Comparison of ENCODE assay signal across 22 mouse cellular contexts in genomic region chr13:113995490-113996236, GRCm38 (mm10).
A peak's percentile ranks its signal among the peaks of the same experiment; 100 is the strongest.
DNase-seq lines count a peak whose midpoint lies in the region; ATAC-seq and TF ChIP-seq lines count a peak whose summit lies in the region.
"Had no signal": no experiment of that assay in that cellular context is flagged by ENCODE, and none has a peak within 500 bp of the region (broad histone marks: within the 10 kb centered on the region; RNA-seq: fewer than 3 reads in every experiment).

No protein-coding gene starts in this region.

- H3K36me3 ChIP-seq in forebrain, embryonic 13.5 days (ENCODE audit: poor library complexity, severe bottlenecking) = no peaks in the 10 kb centered on the region
- no peaks in the 10 kb centered on the region for H3K36me3 ChIP-seq in forebrain, postnatal 0 days (ENCODE audit: insufficient read depth)
- H3K36me3 ChIP-seq in hindbrain, embryonic 10.5 days = 0 out of 2 replicates have a peak, but pooled peaks cover 4% of the 10 kb centered on the region
- H3K36me3 ChIP-seq in hindbrain, embryonic 14.5 days (replicated peaks; ENCODE audit: control insufficient read depth, insufficient read depth) = no peaks in the 10 kb centered on the region
- no peaks in the 10 kb centered on the region for H3K36me3 ChIP-seq in ES-E14 (ENCODE audit: control insufficient read depth, insufficient read depth, low read length, poor library complexity, severe bottlenecking)
- no peaks in the 10 kb centered on the region for H3K36me3 ChIP-seq in forebrain, embryonic 16.5 days (ENCODE audit: control insufficient read depth, insufficient read depth)
- H3K36me3 ChIP-seq: embryonic facial prominence, embryonic 15.5 days; heart, embryonic 15.5 days had no signal

- peaks cover 17% of the 10 kb centered on the region for H3K4me1 ChIP-seq in forebrain, embryonic 13.5 days
- no peaks in the 10 kb centered on the region for H3K4me1 ChIP-seq in forebrain, postnatal 0 days (ENCODE audit: insufficient read depth)
- peaks cover 19% of the 10 kb centered on the region for H3K4me1 ChIP-seq in hindbrain, embryonic 10.5 days (replicated peaks)
- H3K4me1 ChIP-seq in hindbrain, embryonic 14.5 days (replicated peaks; ENCODE audit: control insufficient read depth, insufficient read depth, low read length) = no peaks in the 10 kb centered on the region
- no peaks in the 10 kb centered on the region for H3K4me1 ChIP-seq in ES-E14 (ENCODE audit: control insufficient read depth in 2 of 2, insufficient read depth in 2 of 2, low read length in 2 of 2, poor library complexity in 1 of 2)
- H3K4me1 ChIP-seq in forebrain, embryonic 16.5 days (replicated peaks; ENCODE audit: control insufficient read depth, insufficient read depth, low read length) = peaks cover 6% of the 10 kb centered on the region; the same call in 1 of the 2 replicates
- H3K4me1 ChIP-seq: embryonic facial prominence, embryonic 15.5 days; heart, embryonic 15.5 days had no signal

- H3K27ac ChIP-seq in forebrain, embryonic 13.5 days = no peak overlapping the region
- H3K27ac ChIP-seq in forebrain, postnatal 0 days (ENCODE audit: low read depth, low read length) = no peak overlapping the region
- H3K27ac ChIP-seq in hindbrain, embryonic 10.5 days = no peak overlapping the region
- H3K27ac ChIP-seq in hindbrain, embryonic 14.5 days = no peak overlapping the region
- no peak overlapping the region for H3K27ac ChIP-seq in ES-E14 (ENCODE audit: insufficient read depth, low read depth, low read length, poor library complexity, severe bottlenecking)
- H3K27ac ChIP-seq in forebrain, embryonic 16.5 days (ENCODE audit: low read length) = no peak overlapping the region
- H3K27ac ChIP-seq: embryonic facial prominence, embryonic 15.5 days; heart, adult 2 months; heart, embryonic 15.5 days had no signal

- ATAC-seq in forebrain, embryonic 13.5 days = peak; percentile 57; the same call in 1 of the 2 replicates
- no peak for ATAC-seq in forebrain, postnatal 0 days
- ATAC-seq in hindbrain, embryonic 14.5 days (ENCODE audit: low FRiP score) = no peak
- peak; percentile 61; the same call in 1 of the 2 replicates for ATAC-seq in forebrain, embryonic 16.5 days
- ATAC-seq: activated CD4-positive, CD25-positive, alpha-beta regulatory T cell, adult 4 months; inflammation-experienced regulatory T-cells, adult 6 months; intestine, postnatal 0 days; Patski had no signal

- H3K4me3 ChIP-seq in forebrain, embryonic 13.5 days = no peak overlapping the region
- H3K4me3 ChIP-seq in forebrain, postnatal 0 days (ENCODE audit: low read depth, low read length) = no peak overlapping the region
- H3K4me3 ChIP-seq in hindbrain, embryonic 10.5 days = no peak overlapping the region
- H3K4me3 ChIP-seq in hindbrain, embryonic 14.5 days (replicated peaks; ENCODE audit: low read length) = no peak overlapping the region
- no peak overlapping the region for H3K4me3 ChIP-seq in ES-E14 (ENCODE audit: insufficient read depth in 1 of 2, low read depth in 1 of 2, low read length in 2 of 2, poor library complexity in 1 of 2, severe bottlenecking in 1 of 2)
- H3K4me3 ChIP-seq in forebrain, embryonic 16.5 days (replicated peaks; ENCODE audit: low read length) = no peak overlapping the region
- H3K4me3 ChIP-seq: embryonic facial prominence, embryonic 15.5 days; erythroblast, embryonic 14.5 days; heart, adult 2 months; heart, embryonic 15.5 days had no signal

- in situ Hi-C loops in ES-E14 (cut with MboI; ENCODE audit: low sequenced_read_pairs in 2 of 2, unreplicated experiment in 2 of 2) = no loop called here

- 29% methylated on average over 9 of the region's 9 CpGs for WGBS in forebrain, embryonic 13.5 days
- WGBS in forebrain, postnatal 0 days = 24% methylated on average over 9 of the region's 9 CpGs
- WGBS in hindbrain, embryonic 10.5 days = 66% methylated on average over 9 of the region's 9 CpGs
- 40% methylated on average over 9 of the region's 9 CpGs for WGBS in hindbrain, embryonic 14.5 days
- WGBS in forebrain, embryonic 16.5 days = 17% methylated on average over 9 of the region's 9 CpGs

- no peaks in the 10 kb centered on the region for H3K9me3 ChIP-seq in forebrain, embryonic 13.5 days (replicated peaks)
- H3K9me3 ChIP-seq in forebrain, postnatal 0 days (ENCODE audit: low read length) = no peaks in the 10 kb centered on the region
- H3K9me3 ChIP-seq in hindbrain, embryonic 10.5 days = no peaks in the 10 kb centered on the region
- no peaks in the 10 kb centered on the region for H3K9me3 ChIP-seq in hindbrain, embryonic 14.5 days (ENCODE audit: control insufficient read depth, low read length)
- no peaks in the 10 kb centered on the region for H3K9me3 ChIP-seq in ES-E14 (ENCODE audit: control insufficient read depth, insufficient read depth, low read depth, low read length)
- H3K9me3 ChIP-seq in forebrain, embryonic 16.5 days (ENCODE audit: control insufficient read depth, low read length) = no peaks in the 10 kb centered on the region
- H3K9me3 ChIP-seq: embryonic facial prominence, embryonic 15.5 days; heart, embryonic 15.5 days had no signal

- no peak for DNase-seq in forebrain, postnatal 0 days
- DNase-seq in hindbrain, embryonic 10.5 days (ENCODE audit: low spot score) = peak; percentile 0
- no peak for DNase-seq in hindbrain, embryonic 14.5 days (ENCODE audit: low spot score)
- no peak for DNase-seq in ES-E14 (ENCODE audit: low read depth, low spot score)
- no peak for DNase-seq in cerebellum, adult 11 months
- DNase-seq: adrenal gland, postnatal 14 days; cerebellum, adult 2 months; cerebellum, postnatal 14 days; embryo, embryonic 11 days; gastrocnemius, postnatal 10 days; heart, adult 2 months; heart, postnatal 14 days had no signal

- no peak overlapping the region for H3K4me2 ChIP-seq in forebrain, embryonic 13.5 days
- H3K4me2 ChIP-seq in forebrain, postnatal 0 days (ENCODE audit: low read depth) = no peak overlapping the region
- no peak overlapping the region for H3K4me2 ChIP-seq in hindbrain, embryonic 14.5 days (replicated peaks)
- no peak overlapping the region for H3K4me2 ChIP-seq in forebrain, embryonic 16.5 days (ENCODE audit: low read length)
- H3K4me2 ChIP-seq: embryonic facial prominence, embryonic 15.5 days; heart, embryonic 11.5 days; heart, embryonic 15.5 days had no signal

- no peaks in the 10 kb centered on the region for H3K27me3 ChIP-seq in forebrain, embryonic 13.5 days
- no peaks in the 10 kb centered on the region for H3K27me3 ChIP-seq in forebrain, postnatal 0 days (ENCODE audit: insufficient read depth, low read length)
- H3K27me3 ChIP-seq in hindbrain, embryonic 10.5 days (ENCODE audit: insufficient read depth, poor library complexity, severe bottlenecking) = no peaks in the 10 kb centered on the region
- H3K27me3 ChIP-seq in hindbrain, embryonic 14.5 days (ENCODE audit: control insufficient read depth, insufficient read depth, low read length) = no peaks in the 10 kb centered on the region
- no peaks in the 10 kb centered on the region for H3K27me3 ChIP-seq in forebrain, embryonic 16.5 days (replicated peaks; ENCODE audit: control insufficient read depth, insufficient read depth, low read length)
- H3K27me3 ChIP-seq: embryonic facial prominence, embryonic 15.5 days; heart, embryonic 15.5 days; Patski had no signal

- H3K9ac ChIP-seq in forebrain, embryonic 13.5 days = no peak overlapping the region
- H3K9ac ChIP-seq in forebrain, postnatal 0 days = no peak overlapping the region
- no peak overlapping the region for H3K9ac ChIP-seq in hindbrain, embryonic 14.5 days
- no peak overlapping the region for H3K9ac ChIP-seq in ES-E14 (ENCODE audit: insufficient read depth, low read depth, low read length, poor library complexity, severe bottlenecking)
- H3K9ac ChIP-seq in forebrain, embryonic 16.5 days (replicated peaks; ENCODE audit: low read depth, low read length) = no peak overlapping the region
- H3K9ac ChIP-seq: embryonic facial prominence, embryonic 15.5 days; heart, embryonic 15.5 days had no signal

- no peak for TF ChIP-seq CTCF in forebrain, postnatal 0 days (IDR thresholded peaks at IDR 0.05; ENCODE audit: low read depth)

TF ChIP-seq in ES-E14, 5 proteins besides CTCF, POLR2A, EP300 and RAD21:
- TF ChIP-seq HCFC1 (IDR thresholded peaks at IDR 0.05; ENCODE audit: borderline replicate concordance, insufficient read depth, low read length) = no peak
- no peak for TF ChIP-seq CHD2 (IDR thresholded peaks at IDR 0.05; ENCODE audit: low read depth, low read length)
- TF ChIP-seq ZC3H11A (IDR thresholded peaks at IDR 0.05; ENCODE audit: borderline replicate concordance, low read depth, low read length) = no peak
- TF ChIP-seq ZNF384 (IDR thresholded peaks at IDR 0.05; ENCODE audit: low read depth, low read length) = peak; percentile 16; the same call in 1 of the 2 replicates
- no peak for TF ChIP-seq MAFK (IDR thresholded peaks at IDR 0.05; ENCODE audit: insufficient read depth, low read depth, low read length)

Comparison
In these comparisons a context has a peak if more than half of its experiments do, and no peak if none do; other contexts are left out.
1. ATAC-seq: peak in forebrain, embryonic 13.5 days (single experiment) and forebrain, embryonic 16.5 days (single experiment); none in forebrain, postnatal 0 days (single experiment) and hindbrain, embryonic 14.5 days (single experiment).